Comparison of ENCODE assay signal across 8 mouse cellular contexts in genomic region chr15:83464083-83464904, GRCm38 (mm10). TPM values are rescaled to one million over a fixed set of nuclear protein-coding genes. Genes with fewer than 3 reads are reported as not detected.
DNase-seq lines count a peak whose midpoint lies in the region; ATAC-seq and TF ChIP-seq lines count a peak whose summit lies in the region.

TSS of gene Pacsin2 (minus strand) at chr15:83464606.

- H3ac ChIP-seq in myocyte (ENCODE audit: control insufficient read depth, insufficient read length) = peak within 1 kb of the TSS; percentile 92

- H3K27me3 ChIP-seq in heart, embryonic 11.5 days (ENCODE audit: control insufficient read depth, insufficient read depth, low read length) = no peaks in the 10 kb centered on the region
- H3K27me3 ChIP-seq in kidney, embryonic 16.5 days (ENCODE audit: insufficient read depth, low read length) = no peaks in the 10 kb centered on the region
- no peaks in the 10 kb centered on the region for H3K27me3 ChIP-seq in liver, adult 2 months (ENCODE audit: control insufficient read depth, insufficient read depth, low read length)
- H3K27me3 ChIP-seq in myocyte (ENCODE audit: control insufficient read depth, insufficient read depth, insufficient read length) = no peaks in the 10 kb centered on the region
- H3K27me3 ChIP-seq in splenic B cell, adult 2 months (ENCODE audit: control insufficient read depth, insufficient read depth, low read length, poor library complexity, severe bottlenecking) = no peaks in the 10 kb centered on the region

- H3K9me3 ChIP-seq in heart, embryonic 11.5 days (replicated peaks; ENCODE audit: control insufficient read depth, low read length) = no peaks in the 10 kb centered on the region
- H3K9me3 ChIP-seq in kidney, embryonic 16.5 days (ENCODE audit: low read length) = no peaks in the 10 kb centered on the region

- H3K4me2 ChIP-seq in heart, embryonic 11.5 days = peak within 1 kb of the TSS; percentile 97
- H3K4me2 ChIP-seq in kidney, embryonic 16.5 days (replicated peaks; ENCODE audit: low read depth, low read length) = peak within 1 kb of the TSS; percentile 95
- peak within 1 kb of the TSS; percentile 84 for H3K4me2 ChIP-seq in myocyte (ENCODE audit: low read depth)

- H3K9ac ChIP-seq in heart, embryonic 11.5 days (ENCODE audit: low read depth, low read length) = peak within 1 kb of the TSS; percentile 93
- peak within 1 kb of the TSS; percentile 92 for H3K9ac ChIP-seq in kidney, embryonic 16.5 days (replicated peaks; ENCODE audit: low read length)
- H3K9ac ChIP-seq in liver, adult 2 months (ENCODE audit: low read depth, low read length) = peak within 1 kb of the TSS; percentile 100

- ATAC-seq in erythroblast, adult 5-6 weeks (replicated peaks; ENCODE audit: low FRiP score, poor library complexity, severe bottlenecking) = peak; percentile 95
- ATAC-seq in heart, embryonic 11.5 days (replicated peaks; ENCODE audit: insufficient number of reproducible peaks, low FRiP score, low TSS enrichment) = peak; percentile 98
- ATAC-seq in kidney, embryonic 16.5 days (ENCODE audit: low FRiP score, low TSS enrichment) = peak; percentile 99

- peak within 1 kb of the TSS; percentile 85 for H3K4me3 ChIP-seq in heart, embryonic 11.5 days (ENCODE audit: low read depth, low read length)
- H3K4me3 ChIP-seq in kidney, embryonic 16.5 days (ENCODE audit: low read length) = peak within 1 kb of the TSS; percentile 84
- H3K4me3 ChIP-seq in liver, adult 2 months (ENCODE audit: insufficient read depth, low read depth, low read length) = peak within 1 kb of the TSS; percentile 74
- peak within 1 kb of the TSS; percentile 76 for H3K4me3 ChIP-seq in myocyte

- no peaks in the 10 kb centered on the region for H3K36me3 ChIP-seq in heart, embryonic 11.5 days (ENCODE audit: control insufficient read depth, insufficient read depth, low read length)
- no peaks in the 10 kb centered on the region for H3K36me3 ChIP-seq in kidney, embryonic 16.5 days (ENCODE audit: insufficient read depth, low read length)
- no peaks in the 10 kb centered on the region for H3K36me3 ChIP-seq in liver, adult 2 months (ENCODE audit: control insufficient read depth, insufficient read depth, low read length)
- no peaks in the 10 kb centered on the region for H3K36me3 ChIP-seq in myocyte (ENCODE audit: control insufficient read depth, insufficient read depth)
- no peaks in the 10 kb centered on the region for H3K36me3 ChIP-seq in splenic B cell, adult 2 months (ENCODE audit: control insufficient read depth, insufficient read depth, low read length, poor library complexity, severe bottlenecking)

- peak; percentile 74 for TF ChIP-seq POLR2A in liver, adult 2 months (IDR thresholded peaks at IDR 0.05; ENCODE audit: extremely low read depth, insufficient read depth, low read length)
- TF ChIP-seq POLR2A in myocyte (IDR thresholded peaks at IDR 0.05; ENCODE audit: insufficient read length, low read depth) = peak; percentile 96

- DNase-seq in B cell, adult 2 months = peak; percentile 96 to 97
- peak; percentile 96 for DNase-seq in brain, adult 2 months (ENCODE audit: low read depth, low spot score)
- DNase-seq in liver, adult 2 months (ENCODE audit: extremely low read depth, low read depth, low spot score) = peak; percentile 94
- peak; percentile 97 for DNase-seq in splenic B cell, adult 2 months (ENCODE audit: low read depth, low spot score)

- peaks cover 36% of the 10 kb centered on the region for H3K79me2 ChIP-seq in liver, adult 2 months (ENCODE audit: control insufficient read depth, insufficient read depth, low read length)
- H3K79me2 ChIP-seq in myocyte (ENCODE audit: control insufficient read depth, insufficient read depth) = peaks cover 46% of the 10 kb centered on the region

- TF ChIP-seq CTCF in liver, adult 2 months (IDR thresholded peaks at IDR 0.05; ENCODE audit: low read depth, low read length) = no peak

- H3K27ac ChIP-seq in heart, embryonic 11.5 days (ENCODE audit: low read depth, low read length) = peak within 1 kb of the TSS; percentile 75
- H3K27ac ChIP-seq in kidney, embryonic 16.5 days (ENCODE audit: low read length) = peak within 1 kb of the TSS; percentile 77
- H3K27ac ChIP-seq in liver, adult 2 months (replicated peaks; ENCODE audit: insufficient read depth, low read depth, low read length) = peak within 1 kb of the TSS; percentile 83

- peaks cover 8% of the 10 kb centered on the region; the same call in 1 of the 2 replicates for H3K4me1 ChIP-seq in heart, embryonic 11.5 days (ENCODE audit: control insufficient read depth, insufficient read depth, low read length)
- peaks cover 20% of the 10 kb centered on the region for H3K4me1 ChIP-seq in kidney, embryonic 16.5 days (ENCODE audit: insufficient read depth, low read length)
- peaks cover 9% of the 10 kb centered on the region for H3K4me1 ChIP-seq in liver, adult 2 months (ENCODE audit: control insufficient read depth, insufficient read depth, low read length)

- WGBS in heart, embryonic 11.5 days (ENCODE audit: insufficient replicate concordance) = under 1% methylated on average over 86 of the region's 88 CpGs
- under 1% methylated on average over 66 of the region's 88 CpGs for WGBS in kidney, embryonic 16.5 days
- WGBS in liver, adult 2 months = under 1% methylated on average over 79 of the region's 88 CpGs

TF ChIP-seq in myocyte, 11 proteins besides CTCF, POLR2A, EP300 and RAD21:
- no peak for TF ChIP-seq USF1 (IDR thresholded peaks at IDR 0.05; ENCODE audit: low read depth)
- TF ChIP-seq MYOG (IDR thresholded peaks at IDR 0.05; ENCODE audit: control insufficient read depth in 1 of 3, insufficient read depth in 1 of 3, insufficient read length in 2 of 3, low read depth in 2 of 3) = peak in 2 of 3 experiments; percentile 16 to 73
- no peak for TF ChIP-seq CEBPB (IDR thresholded peaks at IDR 0.05; ENCODE audit: insufficient read depth, poor library complexity, severe bottlenecking)
- TF ChIP-seq TCF3 (IDR thresholded peaks at IDR 0.05; ENCODE audit: insufficient read length, low read depth) = peak; percentile 5
- TF ChIP-seq E2F4 (IDR thresholded peaks at IDR 0.05; ENCODE audit: insufficient read depth) = no peak
- no peak for TF ChIP-seq MAX (IDR thresholded peaks at IDR 0.05; ENCODE audit: low read depth)
- no peak for TF ChIP-seq TCF12 (IDR thresholded peaks at IDR 0.05; ENCODE audit: insufficient read depth, poor library complexity, severe bottlenecking)
- peak; percentile 76 for TF ChIP-seq SRF (IDR thresholded peaks at IDR 0.05; ENCODE audit: control insufficient read depth, insufficient read length, low read depth)
- TF ChIP-seq POLR2AphosphoS2 (IDR thresholded peaks at IDR 0.05; ENCODE audit: insufficient read length, low read depth) = peak; percentile 95
- peak in 2 of 3 experiments; percentile 7 to 36 for TF ChIP-seq MYOD1 (IDR thresholded peaks at IDR 0.05; ENCODE audit: control insufficient read depth in 1 of 3, insufficient read length in 2 of 3, low read depth in 2 of 3)
- no peak for TF ChIP-seq REST (IDR thresholded peaks at IDR 0.05; ENCODE audit: insufficient read depth, insufficient read length)

RNA-seq across cellular contexts. Expression of gene Pacsin2, which starts in this region (rescaled TPM):
- 102 and 137 TPM in 2 replicates for total RNA-seq in erythroblast, adult 5-6 weeks (2015; ENCODE audit: low replicate concordance)
- total RNA-seq in erythroblast, adult 5-6 weeks (2017; ENCODE audit: low replicate concordance) = 285 and 310 TPM in 2 replicates
- 55.0 and 60.0 TPM in 2 replicates for polyA plus RNA-seq in heart, embryonic 11.5 days (2014; fragmentation: Nextera tagmentation; extraction: Ambion mirVana)
- 85.4 and 92.0 TPM in 2 replicates for polyA plus RNA-seq in kidney, embryonic 16.5 days (2015; fragmentation: Nextera tagmentation; extraction: Ambion mirVana)
- 34.0 and 34.9 TPM in 2 replicates for total RNA-seq in liver, adult 2 months (2014; rRNA removed)
- 28.9 and 29.1 TPM in 2 replicates for polyA plus RNA-seq in liver, adult 2 months (2012; rRNA removed)
- polyA plus RNA-seq in myocyte (2012; fragmentation: generic; extraction: Trizol) = 122 TPM

Comparison
In these comparisons a context has a peak if more than half of its experiments do, and no peak if none do; other contexts are left out.
1. Peak in every context shown above with its lines: DNase-seq, ATAC-seq, H3K4me3 ChIP-seq and H3K27ac ChIP-seq.